Mouse (Mus musculus): ENCODE data around the gene Nfic. TPM values are rescaled to one million over a fixed set of nuclear protein-coding genes. Genes with fewer than 3 reads are reported as not detected.
A peak's percentile ranks its signal among the peaks of the same experiment; 100 is the strongest.

The Nfic gene
- polyA plus RNA-seq, 2 experiments, result 1.3 to 4.6 TPM

DNA sequence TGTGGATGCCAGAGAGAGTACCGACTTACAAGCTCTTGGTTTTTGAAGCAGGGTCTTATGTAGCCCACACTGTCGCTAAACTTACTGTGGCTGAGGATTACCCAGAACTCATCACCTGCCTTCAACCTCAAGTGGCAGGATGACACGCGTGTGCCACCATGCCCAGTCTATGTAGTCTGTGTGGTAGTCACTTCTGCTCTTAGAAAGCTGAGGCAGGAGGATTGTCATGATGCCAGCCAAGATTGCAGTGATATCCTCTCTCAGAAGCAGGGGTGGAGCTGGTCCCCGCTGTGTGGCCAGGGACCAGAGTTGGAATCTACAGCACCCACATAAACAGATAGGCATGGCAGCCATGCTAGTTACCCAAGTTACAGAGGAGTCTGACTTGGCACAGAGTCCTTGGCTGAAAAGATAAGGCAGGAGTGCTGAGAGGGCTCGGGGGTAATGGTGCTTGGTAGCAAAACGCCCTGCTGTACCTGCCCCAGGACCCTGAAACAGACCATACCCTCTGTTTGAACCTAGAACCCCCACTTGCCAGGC lies 30.1 kb upstream of the Nfic start:
- no peak overlapping the region for H3K9ac ChIP-seq (replicated peaks)
- H3K4me2 ChIP-seq (ENCODE audit: low read depth), result no peak overlapping the region
- no peak overlapping the region for H3K27ac ChIP-seq
- no peaks in the 10 kb centered on the region for H3K4me1 ChIP-seq (replicated peaks; ENCODE audit: control insufficient read depth in 2 of 2, insufficient read depth in 2 of 2, low read length in 1 of 2)
- no peak overlapping the region for H3K4me3 ChIP-seq (ENCODE audit: insufficient read depth in 1 of 2, low read depth in 2 of 2, low read length in 2 of 2)
- no peak for ATAC-seq (ENCODE audit: insufficient read depth)
- H3K36me3 ChIP-seq (replicated peaks; ENCODE audit: control insufficient read depth, insufficient read depth, low read depth), result peaks cover 18% of the 10 kb centered on the region
- WGBS (ENCODE audit: insufficient replicate concordance), result 42% methylated on average over 7 of the region's 7 CpGs
- H3K9me3 ChIP-seq (ENCODE audit: control insufficient read depth, low read length), result no peaks in the 10 kb centered on the region
- DNase-seq (ENCODE audit: low read depth in 3 of 3, low spot score in 3 of 3), result no peak
- TF ChIP-seq EP300 (IDR thresholded peaks at IDR 0.05; ENCODE audit: low read depth) (no peak), CTCF (IDR thresholded peaks at IDR 0.05; ENCODE audit: low read depth) (no peak)
- H3K27me3 ChIP-seq (ENCODE audit: control insufficient read depth, insufficient read depth, low read length), result peaks cover 18% of the 10 kb centered on the region

DNA sequence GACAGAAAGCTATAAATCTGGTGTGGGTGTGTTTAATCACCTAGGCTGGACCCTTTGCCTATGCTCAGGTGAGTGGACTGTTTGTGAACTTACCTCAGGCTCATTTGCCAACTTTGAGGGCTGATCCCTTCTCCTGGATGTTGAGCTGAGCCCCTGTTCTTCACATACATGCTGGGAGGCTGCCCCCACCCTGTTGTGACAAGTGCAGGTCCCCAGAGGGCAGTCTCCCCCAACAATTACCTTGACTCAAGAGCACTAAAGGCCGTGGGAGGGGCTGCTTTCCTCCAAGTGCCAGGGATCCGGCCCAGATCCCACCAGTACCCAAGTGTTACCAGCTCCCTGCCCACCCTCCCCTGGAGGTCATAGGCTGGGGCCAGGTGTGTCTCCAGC lies 29.6 kb upstream of the Nfic start:
- peak; percentile 39 for TF ChIP-seq CTCF (IDR thresholded peaks at IDR 0.05; ENCODE audit: low read depth)
- no peak for TF ChIP-seq EP300 (IDR thresholded peaks at IDR 0.05; ENCODE audit: low read depth)
- H3K27ac ChIP-seq, result no peak overlapping the region
- no peak overlapping the region for H3K4me3 ChIP-seq (ENCODE audit: insufficient read depth in 1 of 2, low read depth in 2 of 2, low read length in 2 of 2)
- no peak overlapping the region for H3K9ac ChIP-seq (replicated peaks)
- H3K4me2 ChIP-seq (ENCODE audit: low read depth), result no peak overlapping the region
- no peaks in the 10 kb centered on the region for H3K4me1 ChIP-seq (replicated peaks; ENCODE audit: control insufficient read depth in 2 of 2, insufficient read depth in 2 of 2, low read length in 1 of 2)
- DNase-seq (ENCODE audit: low read depth in 3 of 3, low spot score in 3 of 3) (no peak), ATAC-seq (ENCODE audit: insufficient read depth) (no peak)
- peaks cover 18% of the 10 kb centered on the region for H3K36me3 ChIP-seq (replicated peaks; ENCODE audit: control insufficient read depth, insufficient read depth, low read depth)
- WGBS (ENCODE audit: insufficient replicate concordance), result 6% methylated on average over 2 of the region's 2 CpGs
- peaks cover 18% of the 10 kb centered on the region for H3K27me3 ChIP-seq (ENCODE audit: control insufficient read depth, insufficient read depth, low read length)
- H3K9me3 ChIP-seq (ENCODE audit: control insufficient read depth, low read length), result no peaks in the 10 kb centered on the region

DNA sequence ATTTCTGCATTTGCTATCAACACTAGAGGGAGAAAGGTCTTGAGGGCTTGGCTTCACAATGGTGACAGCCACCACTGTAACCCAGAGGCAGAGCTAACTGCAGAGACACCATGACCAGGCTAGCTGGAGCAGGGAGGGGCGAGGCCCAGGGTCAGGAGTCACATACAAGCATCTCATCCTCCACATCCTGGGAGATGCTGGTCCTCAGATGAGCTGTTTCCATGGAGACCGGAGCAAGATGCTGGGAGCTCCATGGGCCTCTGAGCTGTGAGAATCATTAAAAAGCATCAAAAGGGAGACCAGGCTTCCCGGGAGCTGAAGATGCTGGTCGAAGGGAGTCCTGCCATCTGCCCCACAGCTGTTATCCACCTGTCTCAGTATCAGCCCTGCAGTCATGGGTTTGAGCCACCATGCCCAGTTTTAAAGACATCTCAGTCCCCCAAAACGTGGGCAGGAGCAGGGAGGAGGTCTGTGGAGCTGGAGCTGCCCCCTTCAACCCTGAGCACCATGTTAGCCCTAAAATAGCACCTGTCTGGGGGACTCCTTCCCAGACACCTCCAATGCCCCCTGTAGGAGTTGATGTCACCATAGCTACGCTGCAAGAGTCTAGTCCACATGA lies 29.1 kb upstream of the Nfic start:
- TF ChIP-seq EP300 (IDR thresholded peaks at IDR 0.05; ENCODE audit: low read depth) (no peak), CTCF (IDR thresholded peaks at IDR 0.05; ENCODE audit: low read depth) (no peak)

DNA sequence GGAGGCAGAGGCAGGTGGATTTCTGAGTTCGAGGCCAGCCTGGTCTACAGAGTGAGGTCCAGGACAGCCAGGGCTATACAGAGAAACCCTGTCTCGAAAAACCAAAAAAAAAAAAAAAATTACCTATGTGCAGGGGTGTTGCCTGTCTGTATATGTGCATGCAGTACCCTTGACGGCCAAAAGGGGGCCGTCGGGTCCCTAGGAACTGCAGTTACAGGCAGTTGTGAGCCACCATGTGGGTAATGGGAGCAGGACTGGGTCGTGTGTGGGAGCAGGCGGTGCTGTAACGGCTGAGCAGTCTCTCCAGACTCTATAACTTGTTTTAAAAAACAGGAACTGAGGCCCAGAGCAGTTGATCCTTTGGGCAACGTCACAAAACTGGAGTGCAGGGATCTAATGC lies 28.5 kb upstream of the Nfic start:
- no peaks in the 10 kb centered on the region for H3K9me3 ChIP-seq (ENCODE audit: control insufficient read depth, low read length)
- 10% methylated on average over 9 of the region's 9 CpGs for WGBS (ENCODE audit: insufficient replicate concordance)
- H3K36me3 ChIP-seq (replicated peaks; ENCODE audit: control insufficient read depth, insufficient read depth, low read depth), result peaks cover 13% of the 10 kb centered on the region
- H3K4me2 ChIP-seq (ENCODE audit: low read depth), result no peak overlapping the region
- TF ChIP-seq EP300 (IDR thresholded peaks at IDR 0.05; ENCODE audit: low read depth), result no peak
- peak; percentile 82 for TF ChIP-seq CTCF (IDR thresholded peaks at IDR 0.05; ENCODE audit: low read depth)
- no peak overlapping the region for H3K27ac ChIP-seq
- DNase-seq (ENCODE audit: low read depth in 3 of 3, low spot score in 3 of 3) (no peak), ATAC-seq (ENCODE audit: insufficient read depth) (no peak)
- H3K9ac ChIP-seq (replicated peaks), result no peak overlapping the region
- H3K4me3 ChIP-seq (ENCODE audit: insufficient read depth in 1 of 2, low read depth in 2 of 2, low read length in 2 of 2), result no peak overlapping the region
- H3K27me3 ChIP-seq (ENCODE audit: control insufficient read depth, insufficient read depth, low read length), result peaks cover 18% of the 10 kb centered on the region
- no peaks in the 10 kb centered on the region for H3K4me1 ChIP-seq (replicated peaks; ENCODE audit: control insufficient read depth in 2 of 2, insufficient read depth in 2 of 2, low read length in 1 of 2)

More for the DNA sequence above, 29.1 kb upstream of the Nfic start:
- H3K9me3 ChIP-seq (ENCODE audit: control insufficient read depth, low read length), result no peaks in the 10 kb centered on the region
- no peak overlapping the region for H3K27ac ChIP-seq
- no peak overlapping the region for H3K4me2 ChIP-seq (ENCODE audit: low read depth)
- no peaks in the 10 kb centered on the region for H3K4me1 ChIP-seq (replicated peaks; ENCODE audit: control insufficient read depth in 2 of 2, insufficient read depth in 2 of 2, low read length in 1 of 2)
- peaks cover 14% of the 10 kb centered on the region for H3K36me3 ChIP-seq (replicated peaks; ENCODE audit: control insufficient read depth, insufficient read depth, low read depth)
- ATAC-seq (ENCODE audit: insufficient read depth) (no peak), DNase-seq (ENCODE audit: low read depth in 3 of 3, low spot score in 3 of 3) (no peak)
- peaks cover 18% of the 10 kb centered on the region for H3K27me3 ChIP-seq (ENCODE audit: control insufficient read depth, insufficient read depth, low read length)
- 58% methylated on average over 6 of the region's 6 CpGs for WGBS (ENCODE audit: insufficient replicate concordance)
- H3K4me3 ChIP-seq (ENCODE audit: insufficient read depth in 1 of 2, low read depth in 2 of 2, low read length in 2 of 2), result no peak overlapping the region
- H3K9ac ChIP-seq (replicated peaks), result no peak overlapping the region

DNA sequence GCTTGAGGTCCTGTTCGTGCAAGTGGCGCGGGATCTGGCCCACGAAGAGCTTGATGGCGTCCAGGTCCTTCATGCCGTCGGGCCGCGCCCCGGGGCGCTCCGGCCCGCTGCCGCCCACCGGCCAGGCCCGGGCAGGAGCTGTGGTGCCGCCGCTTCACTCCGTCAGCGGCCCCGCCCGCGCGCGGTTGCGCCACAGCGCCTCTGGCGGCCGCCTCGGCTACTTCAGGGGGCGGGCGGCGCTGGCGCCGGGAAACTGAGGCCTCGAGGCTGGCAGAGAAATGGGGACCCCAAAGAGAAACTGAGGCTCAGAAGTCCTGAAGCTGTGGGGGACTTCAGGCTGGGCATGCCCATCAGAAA lies 27.1 kb upstream of the Nfic start, which contains the start of gene Celf5:
Gene Celf5, minus strand, starts transcription at position 177 of the 357 bp plus-strand sequence.
- DNase-seq (ENCODE audit: low read depth in 3 of 3, low spot score in 3 of 3) (no peak), ATAC-seq (ENCODE audit: insufficient read depth) (peak; percentile 61; the same call in 1 of the 2 replicates)
- no peak for TF ChIP-seq EP300 (IDR thresholded peaks at IDR 0.05; ENCODE audit: low read depth)
- TF ChIP-seq CTCF (IDR thresholded peaks at IDR 0.05; ENCODE audit: low read depth), result peak; percentile 60; the same call in 1 of the 2 replicates
- Histone ChIP-seq H3K4me2 (ENCODE audit: low read depth) (peak within 1 kb of the TSS; percentile 50), H3K9me3 (ENCODE audit: control insufficient read depth, low read length) (no peaks in the 10 kb centered on the region), H3K4me3 (ENCODE audit: insufficient read depth in 1 of 2, low read depth in 2 of 2, low read length in 2 of 2) (peak within 1 kb of the TSS; percentile 21 to 37), H3K9ac (replicated peaks) (no peak within 1 kb of the TSS), H3K27ac (no peak within 1 kb of the TSS), H3K4me1 (replicated peaks; ENCODE audit: control insufficient read depth in 2 of 2, insufficient read depth in 2 of 2, low read length in 1 of 2) (no peaks in the 10 kb centered on the region), H3K27me3 (ENCODE audit: control insufficient read depth, insufficient read depth, low read length) (peaks cover 21% of the 10 kb centered on the region), H3K36me3 (replicated peaks; ENCODE audit: control insufficient read depth, insufficient read depth, low read depth) (peaks cover 4% of the 10 kb centered on the region; the same call in 1 of the 2 replicates)
- under 1% methylated on average over 36 of the region's 36 CpGs for WGBS (ENCODE audit: insufficient replicate concordance)
